Mouse (Mus musculus): ENCODE results near the gene Dbndd1. TPM values are rescaled to one million over a fixed set of nuclear protein-coding genes. Genes with fewer than 3 reads are reported as not detected.
"Not testable (repeated sequence)": the region's sequence is repeated elsewhere in the genome, so short reads cannot be mapped to it uniquely, and the experiment has no call there.

Dbndd1 gene
- polyA plus RNA-seq, 1 experiment from 2014 or later, result 94.2 TPM

GRCm38 (mm10) chr8:123478456-123479218 lies 36.6 kb downstream of the Dbndd1 start:
- H3K9me3 ChIP-seq (replicated peaks; ENCODE audit: control insufficient read depth, low read length), result no peaks in the 10 kb centered on the region
- H3K36me3 ChIP-seq (ENCODE audit: control insufficient read depth, insufficient read depth, low read length), result peaks cover 28% of the 10 kb centered on the region
- H3K4me1 ChIP-seq (ENCODE audit: control insufficient read depth, insufficient read depth, low read length), result peaks cover 11% of the 10 kb centered on the region
- WGBS, result 37% methylated on average over 16 of the region's 16 CpGs
- peak overlapping the region; percentile 86 for H3K9ac ChIP-seq (ENCODE audit: low read length)
- ATAC-seq (peak; percentile 1; the same call in 1 of the 2 replicates), DNase-seq (ENCODE audit: low spot score) (peak; percentile 23)
- H3K4me2 ChIP-seq (ENCODE audit: low read length), result peak overlapping the region; percentile 83
- H3K27ac ChIP-seq (ENCODE audit: low read depth, low read length), result peak overlapping the region; percentile 93
- H3K27me3 ChIP-seq (replicated peaks; ENCODE audit: control insufficient read depth, insufficient read depth, low read length), result no peaks in the 10 kb centered on the region
- H3K4me3 ChIP-seq (ENCODE audit: low read depth, low read length), result peak overlapping the region; percentile 80

- H3K27ac ChIP-seq (ENCODE audit: low read depth, low read length), result peak within 1 kb of the TSS; percentile 93
- peak within 1 kb of the TSS; percentile 80 for H3K4me3 ChIP-seq (ENCODE audit: low read depth, low read length)
- DNase-seq (ENCODE audit: low spot score), result peak; percentile 93
- ATAC-seq, result peak; percentile 95
- H3K9me3 ChIP-seq (replicated peaks; ENCODE audit: control insufficient read depth, low read length), result no peaks in the 10 kb centered on the region
- WGBS, result under 1% methylated on average over 51 of the region's 58 CpGs
- H3K9ac ChIP-seq (ENCODE audit: low read length), result peak within 1 kb of the TSS; percentile 86
- peaks cover 24% of the 10 kb centered on the region for H3K36me3 ChIP-seq (ENCODE audit: control insufficient read depth, insufficient read depth, low read length)
- peak within 1 kb of the TSS; percentile 83 for H3K4me2 ChIP-seq (ENCODE audit: low read length)
- no peaks in the 10 kb centered on the region for H3K27me3 ChIP-seq (replicated peaks; ENCODE audit: control insufficient read depth, insufficient read depth, low read length)
- H3K4me1 ChIP-seq (ENCODE audit: control insufficient read depth, insufficient read depth, low read length), result peaks cover 11% of the 10 kb centered on the region
Observed at GRCm38 (mm10) chr8:123477737-123478258, 37.5 kb downstream of the Dbndd1 start, which contains the start of gene Afg3l1. Afg3l1 (plus strand) TSS chr8:123477903.

DNA sequence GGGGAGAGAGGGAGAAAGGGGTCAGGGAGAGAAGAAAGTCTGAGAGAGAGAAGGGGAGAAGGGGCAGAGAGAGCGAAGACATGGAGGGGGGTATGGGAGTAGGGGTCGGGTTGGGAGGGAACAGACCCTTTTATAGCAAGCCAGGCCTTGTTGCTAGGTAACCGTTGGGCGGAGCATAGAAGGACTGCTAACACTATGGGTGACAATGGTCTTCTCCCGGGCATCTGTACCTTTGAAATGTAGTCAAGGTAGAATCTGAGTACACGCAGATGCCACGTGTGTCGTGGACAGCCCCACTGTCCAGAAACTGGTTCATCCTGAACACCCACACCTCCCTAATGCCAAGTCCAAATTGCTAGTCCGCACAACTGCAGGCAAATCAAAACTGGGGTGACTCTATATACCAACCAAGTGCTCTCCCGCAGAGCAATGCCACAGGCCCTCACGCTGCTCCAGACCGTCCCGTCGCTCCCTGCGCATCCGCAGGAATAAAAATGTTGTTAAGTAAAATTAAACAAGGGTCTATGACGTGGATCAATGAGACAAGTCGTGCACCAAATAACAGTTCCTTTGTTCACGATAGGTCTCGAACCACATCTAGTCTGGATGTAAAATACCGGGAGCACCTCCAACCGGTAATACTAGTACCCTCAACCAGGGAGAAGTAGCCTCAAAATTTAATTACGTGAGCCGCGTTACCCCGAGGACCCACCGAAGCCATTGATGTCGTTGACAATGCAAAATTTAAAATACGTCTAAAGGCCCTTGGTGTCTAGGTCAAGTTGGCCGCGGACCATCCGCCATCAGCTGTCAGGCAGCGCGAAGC lies 38.1 kb downstream of the Dbndd1 start:
- DNase-seq (ENCODE audit: low spot score) (peak; percentile 63), ATAC-seq (peak; percentile 56)
- Histone ChIP-seq H3K4me1 (ENCODE audit: control insufficient read depth, insufficient read depth, low read length) (peaks cover 11% of the 10 kb centered on the region), H3K36me3 (ENCODE audit: control insufficient read depth, insufficient read depth, low read length) (peaks cover 17% of the 10 kb centered on the region), H3K4me2 (ENCODE audit: low read length) (peak overlapping the region; percentile 83), H3K9me3 (replicated peaks; ENCODE audit: control insufficient read depth, low read length) (no peaks in the 10 kb centered on the region), H3K9ac (ENCODE audit: low read length) (peak overlapping the region; percentile 86), H3K27ac (ENCODE audit: low read depth, low read length) (peak overlapping the region; percentile 93), H3K27me3 (replicated peaks; ENCODE audit: control insufficient read depth, insufficient read depth, low read length) (no peaks in the 10 kb centered on the region), H3K4me3 (ENCODE audit: low read depth, low read length) (peak overlapping the region; percentile 80)
- WGBS, result 7% methylated on average over 34 of the region's 34 CpGs

DNA sequence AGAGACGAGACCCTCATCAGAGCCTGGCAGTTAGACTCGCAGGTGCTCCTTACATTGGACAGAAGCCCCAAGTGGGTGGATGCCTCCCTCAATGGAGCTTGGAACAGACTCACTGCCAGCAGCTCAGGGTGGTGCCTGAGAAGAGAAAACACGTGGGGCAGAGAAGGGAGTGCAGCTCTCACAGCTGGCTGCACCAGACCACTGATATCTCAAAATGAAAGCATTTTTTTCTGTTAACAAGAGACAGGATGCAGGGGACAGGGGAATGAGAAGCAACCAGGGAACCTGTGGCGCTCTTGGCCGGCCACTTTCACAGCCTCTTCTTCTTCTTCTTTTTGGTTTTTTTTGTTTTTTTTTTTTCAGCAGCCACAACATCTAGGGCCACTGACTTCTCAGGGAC lies 40.7 kb downstream of the Dbndd1 start:
- not testable (repeated sequence) for H3K9me3 ChIP-seq (replicated peaks; ENCODE audit: control insufficient read depth, low read length); H3K4me3 ChIP-seq (ENCODE audit: low read depth, low read length); H3K9ac ChIP-seq (ENCODE audit: low read length); ATAC-seq; H3K4me2 ChIP-seq (ENCODE audit: low read length); H3K27ac ChIP-seq (ENCODE audit: low read depth, low read length); H3K36me3 ChIP-seq (ENCODE audit: control insufficient read depth, insufficient read depth, low read length); H3K27me3 ChIP-seq (replicated peaks; ENCODE audit: control insufficient read depth, insufficient read depth, low read length); DNase-seq (ENCODE audit: low spot score)
- 64% methylated on average over 5 of the region's 5 CpGs for WGBS
- peaks cover 11% of the 10 kb centered on the region for H3K4me1 ChIP-seq (ENCODE audit: control insufficient read depth, insufficient read depth, low read length)

DNA sequence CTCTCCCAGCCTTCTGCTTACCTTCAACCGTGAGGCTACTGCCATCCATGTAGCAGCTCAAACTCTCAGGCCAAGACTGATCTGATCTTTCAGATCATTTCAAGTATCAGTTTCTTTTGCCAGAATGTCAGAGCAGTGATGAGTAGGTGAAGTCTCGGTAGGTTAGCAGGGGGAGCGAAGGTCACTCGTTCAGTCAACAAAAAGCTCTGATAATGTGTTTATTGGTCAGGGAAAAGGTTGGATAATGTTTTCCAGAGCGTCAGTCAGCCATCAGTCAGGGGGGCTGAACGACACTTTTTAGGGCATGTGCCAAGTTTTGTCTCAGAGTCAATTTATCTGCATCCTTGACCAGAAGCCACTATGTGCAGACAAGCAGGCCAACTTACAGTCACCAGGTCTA lies 42.3 kb downstream of the Dbndd1 start:
- H3K9me3 ChIP-seq (replicated peaks; ENCODE audit: control insufficient read depth, low read length); DNase-seq (ENCODE audit: low spot score); H3K36me3 ChIP-seq (ENCODE audit: control insufficient read depth, insufficient read depth, low read length); ATAC-seq; H3K27me3 ChIP-seq (replicated peaks; ENCODE audit: control insufficient read depth, insufficient read depth, low read length); H3K27ac ChIP-seq (ENCODE audit: low read depth, low read length); H3K4me2 ChIP-seq (ENCODE audit: low read length); H3K4me3 ChIP-seq (ENCODE audit: low read depth, low read length); H3K4me1 ChIP-seq (ENCODE audit: control insufficient read depth, insufficient read depth, low read length); H3K9ac ChIP-seq (ENCODE audit: low read length): not testable (repeated sequence)
- WGBS, result 82% methylated on average over 6 of the region's 6 CpGs

GRCm38 (mm10) chr8:123467476-123467875 lies 47.8 kb downstream of the Dbndd1 start:
- Histone ChIP-seq H3K27me3 (replicated peaks; ENCODE audit: control insufficient read depth, insufficient read depth, low read length) (no peaks in the 10 kb centered on the region), H3K4me2 (ENCODE audit: low read length) (no peak overlapping the region), H3K4me1 (ENCODE audit: control insufficient read depth, insufficient read depth, low read length) (no peaks in the 10 kb centered on the region), H3K9ac (ENCODE audit: low read length) (no peak overlapping the region), H3K36me3 (ENCODE audit: control insufficient read depth, insufficient read depth, low read length) (peaks cover 9% of the 10 kb centered on the region), H3K27ac (ENCODE audit: low read depth, low read length) (no peak overlapping the region), H3K9me3 (replicated peaks; ENCODE audit: control insufficient read depth, low read length) (no peaks in the 10 kb centered on the region), H3K4me3 (ENCODE audit: low read depth, low read length) (no peak overlapping the region)
- 79% methylated on average over 3 of the region's 3 CpGs for WGBS
- DNase-seq (ENCODE audit: low spot score), result no peak
- no peak for ATAC-seq

- DNase-seq (ENCODE audit: low spot score), result no peak
- H3K27ac ChIP-seq (ENCODE audit: low read depth, low read length), result no peak overlapping the region
- no peak overlapping the region for H3K4me2 ChIP-seq (ENCODE audit: low read length)
- ATAC-seq, result no peak
- H3K9ac ChIP-seq (ENCODE audit: low read length), result no peak overlapping the region
- H3K27me3 ChIP-seq (replicated peaks; ENCODE audit: control insufficient read depth, insufficient read depth, low read length), result no peaks in the 10 kb centered on the region
- peaks cover 44% of the 10 kb centered on the region for H3K36me3 ChIP-seq (ENCODE audit: control insufficient read depth, insufficient read depth, low read length)
- 91% methylated on average over 4 of the region's 4 CpGs for WGBS
- H3K9me3 ChIP-seq (replicated peaks; ENCODE audit: control insufficient read depth, low read length), result no peaks in the 10 kb centered on the region
- no peak overlapping the region for H3K4me3 ChIP-seq (ENCODE audit: low read depth, low read length)
- no peaks in the 10 kb centered on the region for H3K4me1 ChIP-seq (ENCODE audit: control insufficient read depth, insufficient read depth, low read length)
Observed at GRCm38 (mm10) chr8:123463651-123464050, 51.6 kb downstream of the Dbndd1 start.

Data from forebrain, embryonic 14.5 days (tissue).